Comparison of ENCODE assay signal across 8 mouse cellular contexts in the genomic region with DNA sequence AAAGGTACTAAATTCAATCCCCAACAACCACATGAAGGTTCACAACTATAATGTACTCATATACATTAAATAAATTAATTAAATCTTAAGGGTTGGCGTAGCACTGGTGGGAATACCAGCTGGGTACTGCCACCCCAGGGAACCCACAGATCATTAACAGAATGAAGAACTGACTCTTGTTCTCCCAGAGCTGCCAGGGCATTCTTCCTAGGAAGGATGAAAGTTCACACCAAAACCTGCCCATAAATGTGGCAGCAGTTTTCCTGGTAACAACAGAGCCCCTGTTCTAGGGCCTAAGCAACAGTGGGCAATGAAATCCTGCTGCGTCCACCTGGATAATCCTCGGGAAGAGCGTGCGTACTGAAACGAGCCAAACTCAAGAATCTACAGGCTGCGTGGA. TPM values are rescaled to one million over a fixed set of nuclear protein-coding genes. Genes with fewer than 3 reads are reported as not detected.
DNase-seq lines count a peak whose midpoint lies in the region; ATAC-seq and TF ChIP-seq lines count a peak whose summit lies in the region.

No protein-coding gene starts in this region.

- no peaks in the 10 kb centered on the region for H3K9me3 ChIP-seq in embryonic facial prominence, embryonic 11.5 days (replicated peaks; ENCODE audit: control insufficient read depth, low read length)
- H3K9me3 ChIP-seq in intestine, embryonic 15.5 days = no peaks in the 10 kb centered on the region
- no peaks in the 10 kb centered on the region for H3K9me3 ChIP-seq in midbrain, postnatal 0 days (ENCODE audit: low read length)

- no peaks in the 10 kb centered on the region for H3K27me3 ChIP-seq in embryonic facial prominence, embryonic 11.5 days (ENCODE audit: control insufficient read depth, insufficient read depth, low read length)
- H3K27me3 ChIP-seq in intestine, embryonic 15.5 days (replicated peaks) = no peaks in the 10 kb centered on the region
- no peaks in the 10 kb centered on the region for H3K27me3 ChIP-seq in midbrain, postnatal 0 days (ENCODE audit: insufficient read depth, low read length)

- no peak for TF ChIP-seq CTCF in midbrain, postnatal 0 days (IDR thresholded peaks at IDR 0.05)

- ATAC-seq in embryonic facial prominence, embryonic 11.5 days (replicated peaks; ENCODE audit: insufficient number of reproducible peaks, low FRiP score, low TSS enrichment, low read depth) = no peak
- ATAC-seq in intestine, embryonic 15.5 days = no peak
- ATAC-seq in midbrain, postnatal 0 days (ENCODE audit: low FRiP score) = no peak

- no peaks in the 10 kb centered on the region for H3K4me1 ChIP-seq in embryonic facial prominence, embryonic 11.5 days (ENCODE audit: control insufficient read depth, insufficient read depth, low read length)
- peaks cover 29% of the 10 kb centered on the region for H3K4me1 ChIP-seq in intestine, embryonic 15.5 days (replicated peaks)
- H3K4me1 ChIP-seq in midbrain, postnatal 0 days (ENCODE audit: insufficient read depth, low read length) = peaks cover 13% of the 10 kb centered on the region; the same call in 1 of the 2 replicates

- peak; percentile 56 for DNase-seq in kidney, adult 9 months
- no peak for DNase-seq in kidney, postnatal 10 days
- no peak for DNase-seq in embryonic facial prominence, embryonic 11.5 days (ENCODE audit: low spot score)
- no peak for DNase-seq in midbrain, postnatal 0 days (ENCODE audit: low spot score)
- DNase-seq in retina, postnatal 1 day = no peak
- DNase-seq in right cerebral cortex, postnatal 10 days (ENCODE audit: low spot score in 2 of 2) = no peak
- DNase-seq in urinary bladder, postnatal 14 days (ENCODE audit: low spot score) = no peak

- 0 out of 2 replicates have a peak overlapping the region, but pooled peaks have one; percentile 61 for H3K27ac ChIP-seq in embryonic facial prominence, embryonic 11.5 days (replicated peaks; ENCODE audit: low read depth, low read length)
- peak overlapping the region; percentile 78 for H3K27ac ChIP-seq in intestine, embryonic 15.5 days
- peak overlapping the region; percentile 78 for H3K27ac ChIP-seq in midbrain, postnatal 0 days (ENCODE audit: low read depth, low read length)

- peak overlapping the region; percentile 69 for H3K4me3 ChIP-seq in embryonic facial prominence, embryonic 11.5 days (ENCODE audit: low read depth, low read length)
- H3K4me3 ChIP-seq in intestine, embryonic 15.5 days (replicated peaks) = peak overlapping the region; percentile 68
- peak overlapping the region; percentile 74 for H3K4me3 ChIP-seq in midbrain, postnatal 0 days (ENCODE audit: low read depth, low read length)

- H3K4me2 ChIP-seq in embryonic facial prominence, embryonic 11.5 days (ENCODE audit: low read depth, low read length) = peak overlapping the region; percentile 93
- peak overlapping the region; percentile 96 for H3K4me2 ChIP-seq in intestine, embryonic 15.5 days (replicated peaks)
- peak overlapping the region; percentile 96 for H3K4me2 ChIP-seq in midbrain, postnatal 0 days (ENCODE audit: low read depth, low read length, poor library complexity, severe bottlenecking)

- WGBS in embryonic facial prominence, embryonic 11.5 days = 32% methylated on average over 7 of the region's 7 CpGs
- WGBS in intestine, embryonic 15.5 days = 16% methylated on average over 7 of the region's 7 CpGs
- WGBS in midbrain, postnatal 0 days = 16% methylated on average over 7 of the region's 7 CpGs

- peak overlapping the region; percentile 59 for H3K9ac ChIP-seq in embryonic facial prominence, embryonic 11.5 days (replicated peaks; ENCODE audit: low read length)
- H3K9ac ChIP-seq in intestine, embryonic 15.5 days = peak overlapping the region; percentile 66
- peak overlapping the region; percentile 73 for H3K9ac ChIP-seq in midbrain, postnatal 0 days (replicated peaks; ENCODE audit: low read length, poor library complexity, severe bottlenecking)

- no peaks in the 10 kb centered on the region for H3K36me3 ChIP-seq in embryonic facial prominence, embryonic 11.5 days (replicated peaks; ENCODE audit: control insufficient read depth, insufficient read depth, low read depth, low read length)
- peaks cover 11% of the 10 kb centered on the region for H3K36me3 ChIP-seq in intestine, embryonic 15.5 days
- peaks cover 18% of the 10 kb centered on the region for H3K36me3 ChIP-seq in midbrain, postnatal 0 days (ENCODE audit: insufficient read depth, low read length)

RNA-seq across cellular contexts. Expression of gene Mvd, which starts 0.9 kb away (rescaled TPM):
- 41.0 and 42.2 TPM in 2 replicates for polyA plus RNA-seq in embryonic facial prominence, embryonic 11.5 days (2014; fragmentation: Nextera tagmentation; extraction: Ambion mirVana)
- polyA plus RNA-seq in intestine, embryonic 15.5 days (2015; fragmentation: Nextera tagmentation; extraction: Ambion mirVana) = 60.2 and 68.3 TPM in 2 replicates
- total RNA-seq in midbrain, postnatal 0 days (2014; rRNA removed) = 57.1 and 94.5 TPM in 2 replicates
- 62.1 and 66.8 TPM in 2 replicates for polyA plus RNA-seq in midbrain, postnatal 0 days (2015; fragmentation: Nextera tagmentation; extraction: Ambion mirVana)

RNA-seq across cellular contexts. Expression of gene Cyba, which starts 9.6 kb away (rescaled TPM):
- 62.2 and 63.5 TPM in 2 replicates for polyA plus RNA-seq in embryonic facial prominence, embryonic 11.5 days (2014; fragmentation: Nextera tagmentation; extraction: Ambion mirVana)
- 307 and 314 TPM in 2 replicates for polyA plus RNA-seq in intestine, embryonic 15.5 days (2015; fragmentation: Nextera tagmentation; extraction: Ambion mirVana)
- total RNA-seq in midbrain, postnatal 0 days (2014; rRNA removed) = 23.1 and 27.7 TPM in 2 replicates
- 35.6 and 40.4 TPM in 2 replicates for polyA plus RNA-seq in midbrain, postnatal 0 days (2015; fragmentation: Nextera tagmentation; extraction: Ambion mirVana)

RNA-seq across cellular contexts. Expression of gene Snai3, which starts 18.2 kb away (rescaled TPM):
- 0.17 and 0.34 TPM in 2 replicates for polyA plus RNA-seq in embryonic facial prominence, embryonic 11.5 days (2014; fragmentation: Nextera tagmentation; extraction: Ambion mirVana)
- 0.57 and 0.86 TPM in 2 replicates for polyA plus RNA-seq in intestine, embryonic 15.5 days (2015; fragmentation: Nextera tagmentation; extraction: Ambion mirVana)
- not detected in 2 replicates for total RNA-seq in midbrain, postnatal 0 days (2014; rRNA removed)
- polyA plus RNA-seq in midbrain, postnatal 0 days (2015; fragmentation: Nextera tagmentation; extraction: Ambion mirVana) = not detected in 2 replicates

RNA-seq across cellular contexts. Expression of gene Il17c, which starts 20.5 kb away (rescaled TPM):
- not detected in 2 replicates for polyA plus RNA-seq in embryonic facial prominence, embryonic 11.5 days (2014; fragmentation: Nextera tagmentation; extraction: Ambion mirVana)
- not detected in 2 replicates for polyA plus RNA-seq in intestine, embryonic 15.5 days (2015; fragmentation: Nextera tagmentation; extraction: Ambion mirVana)
- total RNA-seq in midbrain, postnatal 0 days (2014; rRNA removed) = not detected in 2 replicates
- 0.37 TPM in 1 of 2 replicates, not detected in the other for polyA plus RNA-seq in midbrain, postnatal 0 days (2015; fragmentation: Nextera tagmentation; extraction: Ambion mirVana)

RNA-seq across cellular contexts. Expression of gene Rnf166, which starts 33.5 kb away (rescaled TPM):
- 26.6 and 27.4 TPM in 2 replicates for polyA plus RNA-seq in embryonic facial prominence, embryonic 11.5 days (2014; fragmentation: Nextera tagmentation; extraction: Ambion mirVana)
- polyA plus RNA-seq in intestine, embryonic 15.5 days (2015; fragmentation: Nextera tagmentation; extraction: Ambion mirVana) = 29.5 and 31.5 TPM in 2 replicates
- 26.4 and 40.8 TPM in 2 replicates for total RNA-seq in midbrain, postnatal 0 days (2014; rRNA removed)
- polyA plus RNA-seq in midbrain, postnatal 0 days (2015; fragmentation: Nextera tagmentation; extraction: Ambion mirVana) = 25.1 and 26.5 TPM in 2 replicates
